Mouse (Mus musculus) cerebellum, postnatal 25 days (tissue): Measurements from ENCODE around the gene Nqo2.
"Not testable (repeated sequence)": the region's sequence is repeated elsewhere in the genome, so short reads cannot be mapped to it uniquely, and the experiment has no call there.

Source experiments
- DNase-seq, 2 experiments: peaks; one replicate each; pipeline ENCODE4 v3.0.0; 2021; ENCODE audit warnings: mixed read lengths in 2 of 2

Nqo2 gene

GRCm38 (mm10) chr13:33964206-33965046 lies at the start of gene Nqo2:
TSS of gene Nqo2 (plus strand) at chr13:33964687.
- DNase-seq, result peak; percentile 66 to 72

GRCm38 (mm10) chr13:33921041-33921440 lies 43.4 kb upstream of the Nqo2 start:
- DNase-seq, result no peak

- DNase-seq, result no peak
Measured at GRCm38 (mm10) chr13:33921699-33922098, 42.8 kb upstream of the Nqo2 start.

GRCm38 (mm10) chr13:33930281-33930680 lies 34.2 kb upstream of the Nqo2 start:
- DNase-seq, result no peak

GRCm38 (mm10) chr13:33930912-33931311 lies 33.6 kb upstream of the Nqo2 start:
- no peak for DNase-seq

GRCm38 (mm10) chr13:33934743-33935142 lies 29.7 kb upstream of the Nqo2 start:
- DNase-seq, result no peak

- peak; percentile 79 for DNase-seq
Measured at GRCm38 (mm10) chr13:33935465-33936181, 28.9 kb upstream of the Nqo2 start.

- DNase-seq, result no peak
Measured at GRCm38 (mm10) chr13:33937151-33937550, 27.3 kb upstream of the Nqo2 start.

GRCm38 (mm10) chr13:33937587-33937986 lies 26.9 kb upstream of the Nqo2 start:
- DNase-seq, result not testable (repeated sequence)

- DNase-seq, result no peak
Measured at GRCm38 (mm10) chr13:33941288-33941808, 23.1 kb upstream of the Nqo2 start.

GRCm38 (mm10) chr13:33942212-33942779 lies 22.2 kb upstream of the Nqo2 start:
- peak in 1 of 2 experiments; percentile 45 for DNase-seq

GRCm38 (mm10) chr13:33951308-33952074 lies 13.0 kb upstream of the Nqo2 start:
- DNase-seq, result no peak

- DNase-seq, result no peak
Measured at GRCm38 (mm10) chr13:33952075-33952449, 12.4 kb upstream of the Nqo2 start.

- DNase-seq, result no peak
Measured at GRCm38 (mm10) chr13:33952947-33953346, 11.5 kb upstream of the Nqo2 start.

GRCm38 (mm10) chr13:33956571-33957421 lies 7.7 kb upstream of the Nqo2 start:
- DNase-seq, result peak in 1 of 2 experiments; percentile 49

- DNase-seq, result no peak
Measured at GRCm38 (mm10) chr13:33959771-33960170, 4.7 kb upstream of the Nqo2 start.

GRCm38 (mm10) chr13:33965056-33966024 lies 853 bp downstream of the Nqo2 start:
- no peak for DNase-seq

- no peak for DNase-seq
Measured at GRCm38 (mm10) chr13:33966025-33966412, 1.5 kb downstream of the Nqo2 start.

GRCm38 (mm10) chr13:33966574-33966973 lies 2.1 kb downstream of the Nqo2 start:
- no peak for DNase-seq

- DNase-seq, result no peak
Measured at GRCm38 (mm10) chr13:33989625-33990024, 25.1 kb downstream of the Nqo2 start.
